Mouse (Mus musculus) MEL (cell line): ENCODE data around the gene Nudc. TPM values are rescaled to one million over a fixed set of nuclear protein-coding genes. Genes with fewer than 3 reads are reported as not detected.

Source experiments
- DNase-seq: peaks from one replicate; pipeline ENCODE4 v3.0.0; 2011; ENCODE audit warnings: low read depth, low spot score
- H3K27ac ChIP-seq: 2 replicates; pipeline ENCODE4 v1.5.1; 2012; ENCODE audit warnings: low read depth, mild to moderate bottlenecking, control low read depth, low read length, moderate library complexity; ENCODE audit not compliant: control insufficient read depth
- H3K27me3 ChIP-seq, 2 experiments: fragments of 150-350 bp in 1 of 2; sonication (generic) in 1 of 2; 2 replicates each; pipeline ENCODE4 v1.6.1; 2012; ENCODE audit warnings: low read length in 2 of 2, mild to moderate bottlenecking in 2 of 2, improper control_type of control experiment in 1 of 2, moderate library complexity in 1 of 2; ENCODE audit not compliant: insufficient read depth in 2 of 2, control insufficient read depth in 1 of 2
- H3K36me3 ChIP-seq, 2 experiments: 2 replicates each; pipeline ENCODE4 v1.6.1; 2012 to 2014; ENCODE audit warnings: low read length in 2 of 2, improper control_type of control experiment in 1 of 2, inconsistent platforms in 1 of 2, mild to moderate bottlenecking in 1 of 2; ENCODE audit not compliant: insufficient read depth in 2 of 2, control insufficient read depth in 1 of 2
- H3K4me1 ChIP-seq, 2 experiments: fragments of 150-350 bp in 1 of 2; sonication (generic) in 1 of 2; 2 replicates each; pipeline ENCODE4 v1.6.1; 2012; ENCODE audit warnings: low read length in 2 of 2, improper control_type of control experiment in 1 of 2, mild to moderate bottlenecking in 1 of 2; ENCODE audit not compliant: insufficient read depth in 2 of 2, control insufficient read depth in 1 of 2
- H3K4me3 ChIP-seq, 2 experiments: fragments of 150-350 bp in 1 of 2; sonication (generic) in 1 of 2; 2 replicates each; pipeline ENCODE4 v1.5.1; 2012; ENCODE audit warnings: low read depth in 2 of 2, low read length in 2 of 2, mild to moderate bottlenecking in 2 of 2, moderate library complexity in 2 of 2, control low read depth in 1 of 2, improper control_type of control experiment in 1 of 2; ENCODE audit not compliant: control insufficient read depth in 1 of 2, insufficient read depth in 1 of 2
- H3K79me2 ChIP-seq: 2 replicates; pipeline ENCODE4 v1.6.1; 2012; ENCODE audit warnings: mild to moderate bottlenecking, low read length, moderate library complexity; ENCODE audit not compliant: control insufficient read depth, poor library complexity, insufficient read depth
- H3K9ac ChIP-seq: 2 replicates; pipeline ENCODE4 v1.6.1; 2012; ENCODE audit warnings: low read depth, mild to moderate bottlenecking, control low read depth, low read length, moderate library complexity; ENCODE audit not compliant: control insufficient read depth, poor library complexity, severe bottlenecking
- H3K9me3 ChIP-seq: fragments of 150-350 bp; sonication (generic); replicated peaks from 2 replicates; pipeline ENCODE4 v1.6.1; 2012; ENCODE audit warnings: mild to moderate bottlenecking, low read length, improper control_type of control experiment, moderate library complexity; ENCODE audit not compliant: insufficient read depth
- BHLHE40 ChIP-seq: IDR thresholded peaks from 2 replicates; pipeline ENCODE4 v1.6.1; 2012; ENCODE audit warnings: low read depth, mild to moderate bottlenecking, inconsistent platforms, low read length, improper control_type of control experiment, borderline replicate concordance
- CHD1 ChIP-seq: IDR thresholded peaks from 2 replicates; pipeline ENCODE4 v1.6.1; 2012; ENCODE audit warnings: low read depth, mild to moderate bottlenecking, inconsistent platforms, low read length, improper control_type of control experiment
- CTCF ChIP-seq, 3 experiments: IDR thresholded peaks in 2 of 3; conservative IDR thresholded peaks in 1 of 3; 2 replicates each; pipeline ENCODE4 v1.5.1; 2011 to 2012; ENCODE audit warnings: low read length in 3 of 3, low read depth in 2 of 3, mild to moderate bottlenecking in 2 of 3, improper control_type of control experiment in 1 of 3, inconsistent platforms in 1 of 3, mixed read lengths in 1 of 3, moderate library complexity in 1 of 3; ENCODE audit not compliant: control insufficient read depth in 1 of 3, insufficient read depth in 1 of 3, poor library complexity in 1 of 3, severe bottlenecking in 1 of 3
- E2F4 ChIP-seq: IDR thresholded peaks from 2 replicates; pipeline ENCODE4 v1.6.1; 2011; ENCODE audit warnings: low read depth, low read length, improper control_type of control experiment, borderline replicate concordance
- ELF1 ChIP-seq: IDR thresholded peaks from 2 replicates; pipeline ENCODE4 v1.6.1; 2014; ENCODE audit warnings: low read depth, mild to moderate bottlenecking, inconsistent platforms, low read length, improper control_type of control experiment, moderate library complexity
- EP300 ChIP-seq, 2 experiments: IDR thresholded peaks; 2 replicates each; pipeline ENCODE4 v1.6.1; 2011; ENCODE audit warnings: improper control_type of control experiment in 2 of 2, low read length in 2 of 2, low read depth in 1 of 2, mild to moderate bottlenecking in 1 of 2
- ETS1 ChIP-seq: IDR thresholded peaks from 2 replicates; pipeline ENCODE4 v1.6.1; 2012; ENCODE audit warnings: low read depth, mild to moderate bottlenecking, inconsistent platforms, low read length, improper control_type of control experiment, moderate library complexity
- GABPA ChIP-seq: IDR thresholded peaks from 2 replicates; pipeline ENCODE4 v1.6.1; 2012; ENCODE audit warnings: low read depth, mild to moderate bottlenecking, inconsistent platforms, low read length, improper control_type of control experiment, moderate library complexity
- HCFC1 ChIP-seq: IDR thresholded peaks from 2 replicates; pipeline ENCODE4 v1.6.1; 2012; ENCODE audit warnings: low read depth, mild to moderate bottlenecking, inconsistent platforms, low read length, improper control_type of control experiment, moderate library complexity
- JUND ChIP-seq: IDR thresholded peaks from 2 replicates; pipeline ENCODE4 v1.6.1; 2011; ENCODE audit warnings: low read depth, mild to moderate bottlenecking, improper control_type of control experiment, low read length
- MAZ ChIP-seq: IDR thresholded peaks from 2 replicates; pipeline ENCODE4 v1.6.1; 2012; ENCODE audit warnings: low read depth, mild to moderate bottlenecking, inconsistent platforms, low read length, improper control_type of control experiment
- MYB ChIP-seq: IDR thresholded peaks from 2 replicates; pipeline ENCODE4 v1.6.1; 2011; ENCODE audit warnings: mild to moderate bottlenecking, low read depth, low read length, improper control_type of control experiment
- MYC ChIP-seq: IDR thresholded peaks from 2 replicates; pipeline ENCODE4 v1.6.1; 2011; ENCODE audit warnings: low read depth, mild to moderate bottlenecking, low read length, improper control_type of control experiment, moderate library complexity
- NELFE ChIP-seq: IDR thresholded peaks from 2 replicates; pipeline ENCODE4 v1.6.1; 2011; ENCODE audit warnings: low read depth, low read length, improper control_type of control experiment
- NRF1 ChIP-seq: IDR thresholded peaks from 2 replicates; pipeline ENCODE4 v1.6.1; 2014; ENCODE audit warnings: low read depth, mild to moderate bottlenecking, inconsistent platforms, low read length, improper control_type of control experiment, moderate library complexity; ENCODE audit not compliant: poor library complexity, insufficient read depth, severe bottlenecking
- POLR2A ChIP-seq, 2 experiments: IDR thresholded peaks; 2 replicates each; pipeline ENCODE4 v1.6.1; 2011 to 2012; ENCODE audit warnings: low read length in 2 of 2, mild to moderate bottlenecking in 2 of 2, control low read depth in 1 of 2, improper control_type of control experiment in 1 of 2, low read depth in 1 of 2, moderate library complexity in 1 of 2; ENCODE audit not compliant: control insufficient read depth in 1 of 2, insufficient read depth in 1 of 2, poor library complexity in 1 of 2
- RAD21 ChIP-seq: IDR thresholded peaks from 2 replicates; pipeline ENCODE4 v1.6.1; 2011; ENCODE audit warnings: mild to moderate bottlenecking, low read depth, low read length, improper control_type of control experiment
- RCOR1 ChIP-seq: IDR thresholded peaks from 2 replicates; pipeline ENCODE4 v1.6.1; 2012; ENCODE audit warnings: low read depth, mild to moderate bottlenecking, inconsistent platforms, low read length, improper control_type of control experiment
- SIN3A ChIP-seq: IDR thresholded peaks from 2 replicates; pipeline ENCODE4 v1.6.1; 2012; ENCODE audit warnings: low read length, improper control_type of control experiment, inconsistent platforms
- SMC3 ChIP-seq: IDR thresholded peaks from 2 replicates; pipeline ENCODE4 v1.6.1; 2011; ENCODE audit warnings: low read depth, low read length, improper control_type of control experiment
- TBP ChIP-seq: IDR thresholded peaks from 2 replicates; pipeline ENCODE4 v1.8.0; 2011; ENCODE audit warnings: low read depth, low read length, improper control_type of control experiment
- TCF12 ChIP-seq: IDR thresholded peaks from 2 replicates; pipeline ENCODE4 v1.6.1; 2014; ENCODE audit warnings: low read depth, mild to moderate bottlenecking, inconsistent platforms, low read length, improper control_type of control experiment, moderate library complexity
- UBTF ChIP-seq: IDR thresholded peaks from 2 replicates; pipeline ENCODE4 v1.6.1; 2012; ENCODE audit warnings: low read depth, mild to moderate bottlenecking, inconsistent platforms, low read length, improper control_type of control experiment, moderate library complexity, borderline replicate concordance; ENCODE audit not compliant: insufficient read depth
- ZC3H11A ChIP-seq: IDR thresholded peaks from 2 replicates; pipeline ENCODE4 v1.6.1; 2012; ENCODE audit warnings: low read depth, mild to moderate bottlenecking, inconsistent platforms, low read length, improper control_type of control experiment
- ZKSCAN1 ChIP-seq: IDR thresholded peaks from 2 replicates; pipeline ENCODE4 v1.6.1; 2012; ENCODE audit warnings: low read depth, mild to moderate bottlenecking, inconsistent platforms, low read length, improper control_type of control experiment, moderate library complexity
- polyA plus RNA-seq, 2 experiments: library from polyadenylated mRNA; stranded (reverse) in 1 of 2; unstranded in 1 of 2; fragments of >175 nt in 1 of 2; fragments of >200 nt in 1 of 2; gene quantifications; 2 replicates each; pipeline versions ENCODE4 v1.2.1 to v1.2.4; 2012; ENCODE audit warnings: low replicate concordance in 2 of 2, low read depth in 1 of 2; ENCODE audit not compliant: insufficient read length in 2 of 2, insufficient read depth in 1 of 2, missing spikeins in 1 of 2
- total RNA-seq: library from RNA; depleted of rRNA; stranded (reverse); fragments of 300-350 nt; gene quantifications from 2 replicates; pipeline ENCODE4 v1.2.3, GENCODE M21; 2012

Gene Nudc
- total and polyA plus RNA-seq, 3 experiments, result 516 to 732 TPM; not detected in 1

DNA sequence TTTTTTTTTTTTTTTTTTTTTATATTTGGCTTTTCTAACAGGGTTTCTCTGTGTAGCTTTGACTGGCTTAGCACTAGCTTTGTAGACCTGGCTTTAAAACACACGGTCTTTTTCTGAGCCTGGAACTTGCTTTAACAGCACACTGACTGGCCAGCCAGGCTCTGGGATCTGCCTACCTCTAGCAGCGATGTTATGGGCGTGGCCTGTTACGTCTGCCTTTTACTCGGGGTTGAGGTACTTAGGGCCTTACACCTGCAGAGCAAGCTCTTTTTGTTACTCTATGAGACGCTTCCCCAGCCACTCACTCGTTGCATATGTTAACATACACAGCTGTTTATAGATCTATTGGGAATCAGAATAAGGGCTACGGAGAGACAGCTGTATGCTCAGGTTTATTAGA lies 21.5 kb upstream of the Nudc start:
- Histone ChIP-seq H3K4me1 (peaks cover 0 to 4% of the 10 kb centered on the region in 2 experiments; a peak in 3 of 4 replicates), H3K27me3 (no peaks in the 10 kb centered on the region), H3K9me3 (no peaks in the 10 kb centered on the region), H3K27ac (no peak overlapping the region), H3K4me3 (no peak overlapping the region), H3K36me3 (peaks cover 0 to 5% of the 10 kb centered on the region in 2 experiments; a peak in 2 of 4 replicates), H3K79me2 (no peaks in the 10 kb centered on the region; the same call in 1 of the 2 replicates), H3K9ac (no peak overlapping the region)
- TF ChIP-seq RAD21 (no peak), HCFC1 (no peak), CTCF (IDR thresholded peaks at IDR 0.05 in 2 of 3, conservative IDR thresholded peaks at IDR 0.05 in 1 of 3; ENCODE audit: control insufficient read depth in 1 of 3, insufficient read depth in 1 of 3, low read depth in 2 of 3, low read length in 3 of 3, poor library complexity in 1 of 3, severe bottlenecking in 1 of 3) (no peak), MYC (no peak), GABPA (no peak), ETS1 (no peak), MYB (no peak), SMC3 (no peak), BHLHE40 (no peak), ZC3H11A (no peak), SIN3A (no peak), MAZ (no peak), ZKSCAN1 (no peak), NELFE (no peak), UBTF (no peak), E2F4 (no peak)
- DNase-seq, result no peak

DNA sequence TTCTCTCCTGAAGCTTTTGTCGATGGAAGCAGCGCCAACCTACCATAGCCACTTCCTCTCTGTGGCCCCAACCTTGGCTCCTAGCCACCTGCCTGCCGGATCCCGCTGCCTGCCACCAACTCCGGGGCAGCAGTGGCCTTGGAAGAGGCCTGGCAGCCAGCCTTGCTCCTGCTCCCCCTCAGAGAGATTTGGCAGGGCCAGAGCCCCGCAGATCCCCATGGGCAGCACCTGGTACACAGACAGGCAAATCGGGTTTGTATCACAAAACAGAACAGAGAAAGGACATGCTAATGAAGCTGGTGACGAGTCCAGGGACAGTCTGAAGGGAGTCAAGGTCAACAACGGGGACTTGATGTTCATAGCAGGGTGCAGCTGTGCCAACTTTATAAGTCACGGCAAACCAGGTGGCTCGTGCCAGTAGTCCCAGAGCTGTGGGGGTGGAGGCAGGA lies 17.4 kb upstream of the Nudc start:
- Histone ChIP-seq H3K27ac (peak overlapping the region; percentile 55; the same call in 1 of the 2 replicates), H3K9me3 (no peaks in the 10 kb centered on the region), H3K79me2 (no peaks in the 10 kb centered on the region; the same call in 1 of the 2 replicates), H3K27me3 (peaks cover under 1 to 1% of the 10 kb centered on the region in 2 experiments; a peak in 2 of 4 replicates), H3K4me3 (peak overlapping the region; percentile 43 to 51), H3K9ac (peak overlapping the region; percentile 84), H3K4me1 (peaks cover 0 to 4% of the 10 kb centered on the region in 2 experiments; a peak in 3 of 4 replicates), H3K36me3 (peaks cover 0 to 5% of the 10 kb centered on the region in 2 experiments; a peak in 2 of 4 replicates)
- DNase-seq, result peak; percentile 86
- TF ChIP-seq ETS1 (peak; percentile 26; the same call in 1 of the 2 replicates), SIN3A (no peak), NELFE (0 out of 2 replicates have a peak, but pooled peaks have one; percentile 9), EP300 (IDR thresholded peaks at IDR 0.05; ENCODE audit: low read depth in 1 of 2, low read length in 2 of 2) (peak in 1 of 2 experiments; percentile 28; a peak in 1 of 4 replicates), CHD1 (no peak), HCFC1 (no peak), JUND (no peak), ZKSCAN1 (no peak), NRF1 (no peak), POLR2A (IDR thresholded peaks at IDR 0.05; ENCODE audit: control insufficient read depth in 1 of 2, insufficient read depth in 1 of 2, low read depth in 1 of 2, low read length in 2 of 2, poor library complexity in 1 of 2) (peak; percentile 48 to 62; a peak in 2 of 4 replicates), RCOR1 (no peak), TBP (0 out of 2 replicates have a peak, but pooled peaks have one; percentile 4), CTCF (IDR thresholded peaks at IDR 0.05 in 2 of 3, conservative IDR thresholded peaks at IDR 0.05 in 1 of 3; ENCODE audit: control insufficient read depth in 1 of 3, insufficient read depth in 1 of 3, low read depth in 2 of 3, low read length in 3 of 3, poor library complexity in 1 of 3, severe bottlenecking in 1 of 3) (no peak), MYC (no peak), MYB (no peak), ELF1 (no peak), TCF12 (no peak)
